Mouse (Mus musculus): Measurements from ENCODE around the gene Mbtps2.
A peak's percentile ranks its signal among the peaks of the same experiment; 100 is the strongest.

The Mbtps2 gene

GRCm38 (mm10) chrX:157500004-157500403 lies 98.5 kb downstream of the Mbtps2 start:
- DNase-seq = no peak

GRCm38 (mm10) chrX:157493159-157493558 lies 105.4 kb downstream of the Mbtps2 start:
- no peak for DNase-seq

GRCm38 (mm10) chrX:157491944-157492726 lies 106.4 kb downstream of the Mbtps2 start, which contains the start of gene Sms:
Gene Sms, minus strand, starts transcription at chrX:157492287.
- no peak for DNase-seq

GRCm38 (mm10) chrX:157491145-157491935 lies 107.2 kb downstream of the Mbtps2 start:
- DNase-seq = peak; percentile 44

- DNase-seq = peak; percentile 11
Measured at GRCm38 (mm10) chrX:157490769-157491144, 107.8 kb downstream of the Mbtps2 start.

- DNase-seq = no peak
Measured at GRCm38 (mm10) chrX:157489871-157490721, 108.4 kb downstream of the Mbtps2 start.

- DNase-seq = no peak
Measured at GRCm38 (mm10) chrX:157488831-157489230, 109.7 kb downstream of the Mbtps2 start.

GRCm38 (mm10) chrX:157486765-157487164 lies 111.8 kb downstream of the Mbtps2 start:
- no peak for DNase-seq

All from right cerebral cortex, postnatal 25 days (tissue).